Mouse (Mus musculus): ENCODE data around the gene Lpcat3. TPM values are rescaled to one million over a fixed set of nuclear protein-coding genes. Genes with fewer than 3 reads are reported as not detected.

The Lpcat3 gene
- polyA plus RNA-seq, 1 experiment from 2014 or later, result 45.3 TPM

- Histone ChIP-seq H3K4me3 (no peak overlapping the region), H3K36me3 (peaks cover 67% of the 10 kb centered on the region), H3K27me3 (no peaks in the 10 kb centered on the region), H3K27ac (no peak overlapping the region), H3K9ac (no peak overlapping the region), H3K9me3 (replicated peaks) (no peaks in the 10 kb centered on the region), H3K4me1 (no peaks in the 10 kb centered on the region), H3K4me2 (replicated peaks) (no peak overlapping the region)
- no peak for ATAC-seq (ENCODE audit: low FRiP score)
- WGBS, result 87% methylated on average over 11 of the region's 11 CpGs
These were observed 37.3 kb downstream of the Lpcat3 start for GRCm38 (mm10) chr6:124699962-124700610.

GRCm38 (mm10) chr6:124701338-124701737 lies 38.5 kb downstream of the Lpcat3 start:
- H3K36me3 ChIP-seq, result peaks cover 74% of the 10 kb centered on the region
- ATAC-seq (ENCODE audit: low FRiP score), result no peak; the same call in 1 of the 2 replicates
- H3K9ac ChIP-seq, result no peak overlapping the region
- H3K9me3 ChIP-seq (replicated peaks), result no peaks in the 10 kb centered on the region
- 70% methylated on average over 8 of the region's 8 CpGs for WGBS
- no peak overlapping the region for H3K27ac ChIP-seq
- H3K27me3 ChIP-seq, result no peaks in the 10 kb centered on the region
- no peaks in the 10 kb centered on the region for H3K4me1 ChIP-seq
- no peak overlapping the region for H3K4me2 ChIP-seq (replicated peaks)
- H3K4me3 ChIP-seq, result no peak overlapping the region

GRCm38 (mm10) chr6:124702102-124702783 lies 39.4 kb downstream of the Lpcat3 start:
- Histone ChIP-seq H3K4me3 (no peak overlapping the region), H3K4me1 (no peaks in the 10 kb centered on the region), H3K9ac (no peak overlapping the region), H3K27ac (no peak overlapping the region), H3K27me3 (no peaks in the 10 kb centered on the region), H3K4me2 (replicated peaks) (no peak overlapping the region), H3K36me3 (peaks cover 75% of the 10 kb centered on the region), H3K9me3 (replicated peaks) (no peaks in the 10 kb centered on the region)
- ATAC-seq (ENCODE audit: low FRiP score), result 0 out of 2 replicates have a peak, but pooled peaks have one; percentile 27
- WGBS, result 95% methylated on average over 17 of the region's 17 CpGs

GRCm38 (mm10) chr6:124702784-124703103 lies 39.9 kb downstream of the Lpcat3 start:
- Histone ChIP-seq H3K4me2 (replicated peaks) (no peak overlapping the region), H3K36me3 (peaks cover 78% of the 10 kb centered on the region), H3K4me1 (no peaks in the 10 kb centered on the region), H3K27me3 (no peaks in the 10 kb centered on the region), H3K9me3 (replicated peaks) (no peaks in the 10 kb centered on the region), H3K9ac (no peak overlapping the region), H3K4me3 (no peak overlapping the region), H3K27ac (no peak overlapping the region)
- peak; percentile 57; the same call in 1 of the 2 replicates for ATAC-seq (ENCODE audit: low FRiP score)
- 56% methylated on average over 3 of the region's 3 CpGs for WGBS

GRCm38 (mm10) chr6:124703789-124704188 lies 41.0 kb downstream of the Lpcat3 start:
- 77% methylated on average over 7 of the region's 7 CpGs for WGBS
- Histone ChIP-seq H3K27me3 (no peaks in the 10 kb centered on the region), H3K9me3 (replicated peaks) (no peaks in the 10 kb centered on the region), H3K4me2 (replicated peaks) (no peak overlapping the region), H3K4me1 (no peaks in the 10 kb centered on the region), H3K36me3 (peaks cover 72% of the 10 kb centered on the region), H3K4me3 (no peak overlapping the region), H3K9ac (no peak overlapping the region), H3K27ac (no peak overlapping the region)
- ATAC-seq (ENCODE audit: low FRiP score), result no peak

- Histone ChIP-seq H3K4me2 (replicated peaks) (no peak overlapping the region), H3K27ac (no peak overlapping the region), H3K36me3 (peaks cover 66% of the 10 kb centered on the region), H3K4me1 (no peaks in the 10 kb centered on the region), H3K9me3 (replicated peaks) (no peaks in the 10 kb centered on the region), H3K9ac (no peak overlapping the region), H3K27me3 (no peaks in the 10 kb centered on the region), H3K4me3 (no peak overlapping the region)
- whole genome bisulfite sequencing, result 92% methylated on average over 2 of the region's 2 CpGs
- no peak for ATAC-seq (ENCODE audit: low FRiP score)
These were observed 41.6 kb downstream of the Lpcat3 start for GRCm38 (mm10) chr6:124704417-124704816.

GRCm38 (mm10) chr6:124706061-124706627 lies 43.3 kb downstream of the Lpcat3 start:
- no peaks in the 10 kb centered on the region for H3K27me3 ChIP-seq
- H3K4me1 ChIP-seq, result peaks cover 11% of the 10 kb centered on the region
- H3K27ac ChIP-seq, result no peak overlapping the region
- no peak overlapping the region for H3K4me2 ChIP-seq (replicated peaks)
- H3K9ac ChIP-seq, result no peak overlapping the region
- WGBS, result 94% methylated on average over 5 of the region's 5 CpGs
- H3K9me3 ChIP-seq (replicated peaks), result no peaks in the 10 kb centered on the region
- H3K36me3 ChIP-seq, result peaks cover 55% of the 10 kb centered on the region
- no peak for ATAC-seq (ENCODE audit: low FRiP score)
- no peak overlapping the region for H3K4me3 ChIP-seq

GRCm38 (mm10) chr6:124708289-124708889 lies 45.6 kb downstream of the Lpcat3 start:
- no peaks in the 10 kb centered on the region for H3K9me3 ChIP-seq (replicated peaks)
- no peaks in the 10 kb centered on the region for H3K27me3 ChIP-seq
- peaks cover 33% of the 10 kb centered on the region for H3K36me3 ChIP-seq
- no peak overlapping the region for H3K9ac ChIP-seq
- no peak overlapping the region for H3K4me2 ChIP-seq (replicated peaks)
- peaks cover 21% of the 10 kb centered on the region for H3K4me1 ChIP-seq
- 95% methylated on average over 10 of the region's 10 CpGs for WGBS
- no peak for ATAC-seq (ENCODE audit: low FRiP score)
- no peak overlapping the region for H3K4me3 ChIP-seq
- H3K27ac ChIP-seq, result no peak overlapping the region

GRCm38 (mm10) chr6:124711824-124712782 lies 49.3 kb downstream of the Lpcat3 start, which contains the start of the genes Emg1 and Phb2:
Emg1 (minus strand) TSS chr6:124712178.
Phb2 (plus strand) TSS chr6:124712336.
- Histone ChIP-seq H3K9ac (peak within 1 kb of the TSS; percentile 92), H3K9me3 (replicated peaks) (no peaks in the 10 kb centered on the region), H3K27ac (peak within 1 kb of the TSS; percentile 79), H3K36me3 (peaks cover 38% of the 10 kb centered on the region), H3K4me2 (replicated peaks) (peak within 1 kb of the TSS; percentile 93), H3K4me3 (peak within 1 kb of the TSS; percentile 91), H3K27me3 (no peaks in the 10 kb centered on the region), H3K4me1 (peaks cover 30% of the 10 kb centered on the region)
- ATAC-seq (ENCODE audit: low FRiP score), result peak; percentile 97
- WGBS, result under 1% methylated on average over 76 of the region's 76 CpGs

- Histone ChIP-seq H3K9ac (peak overlapping the region; percentile 92), H3K4me3 (peak overlapping the region; percentile 91), H3K36me3 (peaks cover 41% of the 10 kb centered on the region), H3K4me1 (peaks cover 30% of the 10 kb centered on the region), H3K4me2 (replicated peaks) (peak overlapping the region; percentile 93), H3K27me3 (no peaks in the 10 kb centered on the region), H3K27ac (no peak overlapping the region), H3K9me3 (replicated peaks) (no peaks in the 10 kb centered on the region)
- no peak for ATAC-seq (ENCODE audit: low FRiP score)
- WGBS, result 19% methylated on average over 11 of the region's 11 CpGs
These were observed 50.1 kb downstream of the Lpcat3 start for GRCm38 (mm10) chr6:124712918-124713317.

- Histone ChIP-seq H3K36me3 (peaks cover 42% of the 10 kb centered on the region), H3K4me3 (no peak overlapping the region), H3K4me2 (replicated peaks) (no peak overlapping the region), H3K27me3 (no peaks in the 10 kb centered on the region), H3K9ac (no peak overlapping the region), H3K9me3 (replicated peaks) (no peaks in the 10 kb centered on the region), H3K4me1 (peaks cover 17% of the 10 kb centered on the region), H3K27ac (no peak overlapping the region)
- WGBS, result 69% methylated on average over 20 of the region's 20 CpGs
- ATAC-seq (ENCODE audit: low FRiP score), result no peak
These were observed 54.1 kb downstream of the Lpcat3 start for GRCm38 (mm10) chr6:124716864-124717490.
